Mouse (Mus musculus) spleen, adult 2 months (tissue): Measurements from ENCODE around the gene Igsf11. TPM values are rescaled to one million over a fixed set of nuclear protein-coding genes. Genes with fewer than 3 reads are reported as not detected.
"Not testable (repeated sequence)": the region's sequence is repeated elsewhere in the genome, so short reads cannot be mapped to it uniquely, and the experiment has no call there.

Experiments used
- DNase-seq, 2 experiments: peaks; one replicate each; pipeline versions ENCODE4 v3.0.0 to v3.0.0-alpha.2; 2012 to 2021; ENCODE audit warnings: low spot score in 2 of 2, low read depth in 1 of 2
- H3K27ac ChIP-seq: fragments of 200-500 bp; 2 replicates; pipeline ENCODE4 v1.5.1; 2012; ENCODE audit warnings: low read length, inconsistent platforms; ENCODE audit not compliant: insufficient read depth
- H3K27me3 ChIP-seq: fragments of 200-500 bp; 2 replicates; pipeline ENCODE4 v1.6.1; 2012; ENCODE audit warnings: mild to moderate bottlenecking, moderate library complexity, low read length, inconsistent platforms; ENCODE audit not compliant: control insufficient read depth, insufficient read depth
- H3K36me3 ChIP-seq: fragments of 200-500 bp; 2 replicates; pipeline ENCODE4 v1.6.1; 2012; ENCODE audit warnings: mild to moderate bottlenecking, low read length, inconsistent platforms; ENCODE audit not compliant: control insufficient read depth, insufficient read depth
- H3K4me1 ChIP-seq: fragments of 200-500 bp; 2 replicates; pipeline ENCODE4 v1.6.1; 2011; ENCODE audit warnings: inconsistent platforms; ENCODE audit not compliant: control insufficient read depth, insufficient read depth, insufficient read length
- H3K4me3 ChIP-seq: fragments of 200-500 bp; 2 replicates; pipeline ENCODE4 v1.5.1; 2011; ENCODE audit warnings: mild to moderate bottlenecking, inconsistent platforms; ENCODE audit not compliant: insufficient read depth, insufficient read length; ENCODE audit errors: extremely low read depth
- CTCF ChIP-seq: fragments of 200-500 bp; IDR thresholded peaks from 2 replicates; pipeline ENCODE4 v1.5.1; 2011; ENCODE audit warnings: mild to moderate bottlenecking, inconsistent platforms; ENCODE audit not compliant: insufficient read depth, insufficient read length, insufficient replicate concordance; ENCODE audit errors: extremely low read depth
- POLR2A ChIP-seq: fragments of 200-500 bp; IDR thresholded peaks from 2 replicates; pipeline ENCODE4 v1.6.1; 2011; ENCODE audit warnings: low read depth, low read length, inconsistent platforms
- WGBS: fragments of 180-500 bp; shearing (Covaris S2); methylation state at CpG from one replicate; pipeline ENCODE4 v1.1.7; 2018; 5-methylcytosine and 5-hydroxymethylcytosine counted together
- polyA plus RNA-seq: library from polyadenylated mRNA; depleted of rRNA; stranded (reverse); fragments of >200 nt; gene quantifications from 2 replicates; pipeline ENCODE4 v1.2.3, GENCODE M21; 2012

The Igsf11 gene
- polyA plus RNA-seq, 1 experiment: 0.21 TPM

DNA sequence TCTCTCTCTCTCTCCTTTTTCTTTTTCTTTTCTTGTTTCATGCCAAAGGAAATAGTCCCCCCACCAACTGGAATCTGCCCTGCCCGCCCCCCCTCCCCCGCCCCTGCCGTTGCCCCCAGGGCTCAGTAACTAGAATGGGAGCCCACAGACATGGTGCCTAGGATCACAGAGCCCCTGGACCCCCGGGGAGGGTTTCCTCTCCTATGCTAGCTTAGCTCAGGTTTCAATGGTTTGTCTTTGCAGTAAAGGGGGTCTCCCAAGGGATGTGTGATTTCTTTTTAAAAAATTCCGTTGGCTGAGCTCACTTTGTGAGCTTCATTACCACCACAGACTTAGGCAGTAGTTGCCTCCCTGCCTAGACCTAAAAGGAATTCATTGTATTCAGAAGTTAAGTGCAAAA, 89.6 kb downstream of the Igsf11 start:
- H3K27me3 ChIP-seq: no peaks in the 10 kb centered on the region
- DNase-seq: no peak
- no peaks in the 10 kb centered on the region for H3K4me1 ChIP-seq
- H3K36me3 ChIP-seq: no peaks in the 10 kb centered on the region
- no peak overlapping the region for H3K4me3 ChIP-seq
- WGBS: 57% methylated on average over 5 of the region's 5 CpGs
- TF ChIP-seq POLR2A (no peak), CTCF (no peak)
- no peak overlapping the region for H3K27ac ChIP-seq

DNA sequence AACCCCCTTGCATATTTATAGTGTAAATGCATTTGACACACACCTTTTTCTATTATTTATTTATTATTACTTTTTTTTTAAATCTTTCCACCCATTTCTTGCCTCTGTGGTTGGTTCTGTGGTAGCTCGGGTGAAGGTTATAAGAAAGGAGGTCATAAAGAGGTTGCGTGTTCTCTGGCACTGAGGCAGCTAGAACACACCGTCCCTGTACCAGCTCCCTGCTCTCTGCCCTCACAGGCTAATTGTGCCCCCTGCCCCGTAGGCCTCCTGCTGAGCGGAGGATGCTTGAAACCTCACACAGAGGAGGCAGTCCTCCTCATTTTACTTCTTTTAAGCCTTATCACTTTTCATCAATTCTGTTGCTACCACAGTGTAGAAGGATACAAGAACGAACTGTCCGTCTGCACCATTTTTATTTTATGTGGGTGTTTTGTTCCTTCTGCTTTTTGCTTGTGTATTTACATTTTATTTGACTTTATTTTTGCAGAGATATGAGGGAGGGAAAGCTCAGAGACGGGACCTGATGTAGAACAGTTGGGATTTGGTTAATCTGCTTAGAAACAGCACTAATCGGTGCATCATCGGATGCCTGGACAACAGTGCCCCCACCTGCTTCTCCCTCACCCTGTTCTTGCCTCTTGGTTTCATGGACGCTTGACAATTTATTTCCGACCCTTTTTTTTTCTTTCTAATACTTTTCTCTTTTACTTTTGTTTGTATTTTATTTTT, 90.2 kb downstream of the Igsf11 start:
- no peak overlapping the region for H3K4me3 ChIP-seq
- H3K36me3 ChIP-seq: no peaks in the 10 kb centered on the region
- no peaks in the 10 kb centered on the region for H3K4me1 ChIP-seq
- no peak overlapping the region for H3K27ac ChIP-seq
- WGBS: 77% methylated on average over 12 of the region's 12 CpGs
- DNase-seq: no peak
- H3K27me3 ChIP-seq: no peaks in the 10 kb centered on the region
- TF ChIP-seq CTCF (no peak), POLR2A (no peak)

DNA sequence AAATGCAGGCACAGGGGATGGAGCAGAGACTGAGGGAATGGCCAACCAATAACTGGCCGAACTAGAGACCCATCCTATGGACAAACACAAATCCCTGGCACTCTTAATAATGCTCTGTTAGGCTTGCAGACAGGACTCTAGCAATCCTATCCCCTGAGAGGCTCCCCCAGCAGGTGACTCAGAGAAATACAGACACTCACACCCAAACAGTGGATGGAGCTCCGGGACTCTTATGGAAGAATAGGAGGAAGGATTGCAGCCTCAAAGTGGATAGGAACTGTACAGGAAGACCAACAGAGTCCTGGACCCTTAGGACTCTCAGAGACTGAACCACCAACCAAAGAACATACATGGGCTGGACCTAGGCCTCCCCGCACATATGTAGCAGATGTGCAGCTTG, 91.4 kb downstream of the Igsf11 start:
- not testable (repeated sequence) for H3K36me3 ChIP-seq, H3K27me3 ChIP-seq, H3K4me3 ChIP-seq, DNase-seq, H3K4me1 ChIP-seq, H3K27ac ChIP-seq
- whole genome bisulfite sequencing: 78% methylated on average over 3 of the region's 3 CpGs

DNA sequence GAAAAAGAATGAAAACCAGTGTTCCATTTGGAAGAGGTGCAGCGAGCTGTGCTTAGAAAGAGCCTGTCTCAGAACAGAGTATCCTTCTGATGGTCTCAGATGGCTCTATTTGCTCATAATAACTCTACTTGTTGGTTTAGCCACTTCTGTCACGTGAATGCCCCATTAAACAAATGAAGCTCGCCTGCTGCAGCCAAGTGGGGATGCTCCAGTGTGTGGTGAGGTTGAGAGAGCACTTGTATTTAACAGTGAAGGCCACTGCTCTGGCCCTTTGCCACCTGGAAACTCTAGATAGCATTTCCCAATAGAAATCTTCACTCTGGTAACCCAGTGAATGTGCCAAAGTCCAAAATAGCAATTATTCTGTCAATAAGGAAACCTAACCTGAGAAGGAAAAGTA, 92.9 kb downstream of the Igsf11 start:
- Histone ChIP-seq H3K36me3 (no peaks in the 10 kb centered on the region), H3K4me1 (no peaks in the 10 kb centered on the region), H3K4me3 (no peak overlapping the region), H3K27me3 (no peaks in the 10 kb centered on the region), H3K27ac (no peak overlapping the region)
- 76% methylated on average over 3 of the region's 3 CpGs for WGBS
- TF ChIP-seq POLR2A (no peak), CTCF (no peak)
- no peak for DNase-seq

DNA sequence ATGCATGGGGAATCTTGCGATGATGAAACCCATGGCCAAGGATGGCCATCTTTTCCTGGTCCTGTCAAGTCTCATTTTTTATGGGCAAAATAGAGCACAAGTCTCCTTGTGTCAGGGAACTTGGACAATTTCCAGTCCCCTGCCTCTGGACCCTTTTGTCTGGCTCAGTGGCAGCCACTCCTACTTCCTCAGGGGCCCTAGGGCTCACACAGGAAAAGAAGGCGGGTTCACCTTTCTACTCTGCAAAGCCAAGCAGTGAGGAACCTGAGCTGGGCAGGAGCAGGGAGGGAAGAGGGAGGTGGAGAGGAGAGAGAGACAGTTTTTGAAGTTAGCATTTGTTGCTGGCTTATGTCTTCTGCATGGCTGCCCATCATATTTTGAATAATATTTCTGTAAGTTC, 93.9 kb downstream of the Igsf11 start:
- H3K27ac ChIP-seq: no peak overlapping the region
- no peak for TF ChIP-seq CTCF
- TF ChIP-seq POLR2A: no peak
- H3K27me3 ChIP-seq: no peaks in the 10 kb centered on the region
- 37% methylated on average over 2 of the region's 2 CpGs for WGBS
- H3K4me1 ChIP-seq: no peaks in the 10 kb centered on the region
- H3K36me3 ChIP-seq: no peaks in the 10 kb centered on the region
- H3K4me3 ChIP-seq: no peak overlapping the region
- no peak for DNase-seq

DNA sequence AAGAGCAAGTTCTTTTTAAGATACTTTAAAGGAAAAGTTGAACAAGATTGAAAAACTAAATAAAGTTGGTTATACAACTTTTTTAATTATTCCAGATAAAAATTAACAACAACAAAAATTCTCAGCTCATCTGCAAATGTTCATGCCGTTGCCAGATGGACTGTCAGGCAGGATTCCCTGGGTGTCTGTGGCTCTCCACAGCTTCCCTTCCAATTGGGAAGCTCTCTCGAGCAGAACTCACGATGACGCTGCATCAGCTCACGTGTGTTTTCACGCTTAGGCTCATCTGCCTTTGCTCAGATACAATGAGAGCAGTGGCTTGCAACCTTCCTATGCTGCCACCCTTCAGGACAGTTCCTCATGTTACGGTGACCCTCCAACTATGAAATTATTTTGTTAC, 101.2 kb downstream of the Igsf11 start:
- no peak overlapping the region for H3K27ac ChIP-seq
- WGBS: 86% methylated on average over 7 of the region's 7 CpGs
- H3K4me1 ChIP-seq: no peaks in the 10 kb centered on the region
- no peaks in the 10 kb centered on the region for H3K27me3 ChIP-seq
- TF ChIP-seq POLR2A (no peak), CTCF (no peak)
- H3K4me3 ChIP-seq: no peak overlapping the region
- H3K36me3 ChIP-seq: no peaks in the 10 kb centered on the region
- DNase-seq: no peak

DNA sequence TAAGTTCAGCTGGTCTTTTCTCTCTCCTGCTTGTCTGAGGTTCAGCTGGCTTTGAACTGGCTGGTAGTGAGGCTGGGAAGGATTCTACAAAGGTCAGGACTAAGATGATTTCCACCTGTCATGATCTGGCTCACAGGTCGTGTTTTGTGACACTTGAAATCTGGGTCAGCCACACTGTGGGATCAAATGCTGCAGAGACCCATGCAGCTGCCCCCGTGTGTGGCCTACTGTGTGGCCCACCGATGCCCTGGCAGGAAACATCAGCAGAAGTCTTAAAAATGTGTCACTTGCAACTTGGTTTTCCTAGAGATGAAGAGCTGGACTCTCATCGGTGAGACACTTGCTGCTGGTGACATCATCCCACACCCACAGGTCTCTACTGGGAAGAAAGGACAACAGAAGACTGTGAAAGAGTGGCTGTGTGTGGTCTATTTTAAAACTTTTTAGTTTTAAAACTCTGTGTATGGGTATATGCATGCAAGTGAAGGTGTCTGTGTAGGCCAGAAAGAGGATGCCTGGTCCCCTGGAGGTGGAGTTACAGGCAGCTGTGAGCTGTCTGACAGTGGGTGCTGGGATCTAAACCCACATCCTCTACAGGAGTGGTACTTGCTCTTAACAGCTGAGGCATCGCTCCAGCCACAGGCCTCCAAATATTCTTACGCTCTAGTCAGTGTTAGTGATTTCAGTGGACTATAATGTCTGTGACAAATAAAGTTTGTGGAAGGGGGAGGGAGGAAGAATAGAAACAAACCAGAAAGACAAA, 106.2 kb downstream of the Igsf11 start:
- H3K4me3 ChIP-seq: no peak overlapping the region
- no peak overlapping the region for H3K27ac ChIP-seq
- no peaks in the 10 kb centered on the region for H3K36me3 ChIP-seq
- TF ChIP-seq CTCF: no peak
- DNase-seq: no peak
- no peaks in the 10 kb centered on the region for H3K4me1 ChIP-seq
- WGBS: 83% methylated on average over 6 of the region's 6 CpGs
- no peaks in the 10 kb centered on the region for H3K27me3 ChIP-seq
